Mouse (Mus musculus) testis, postnatal 10 days (tissue): Measurements from ENCODE around the gene Trpm5.

Experiments
- DNase-seq: peaks from one replicate; pipeline ENCODE4 v3.0.0; 2021; ENCODE audit warnings: low spot score

The Trpm5 gene

DNA sequence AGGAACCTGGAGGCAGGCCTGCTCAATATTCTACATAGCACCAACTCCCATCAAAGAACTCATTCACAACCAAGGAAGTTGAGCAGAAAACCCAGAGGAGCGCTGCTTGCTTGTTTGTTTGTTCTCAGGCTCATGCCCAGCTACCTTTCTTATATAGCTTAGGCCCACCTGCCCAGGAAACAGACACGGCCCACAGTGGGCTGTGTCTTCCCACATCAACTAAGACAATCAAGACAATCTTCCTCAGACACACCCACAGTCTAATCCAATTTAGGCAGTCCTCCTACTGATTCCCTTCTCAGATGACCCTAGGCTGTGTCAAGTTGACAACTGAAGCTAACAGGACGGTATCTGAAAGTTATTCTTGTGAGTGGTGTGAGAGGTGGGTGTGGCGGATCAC, 11.6 kb upstream of the Trpm5 start, which contains the start of gene Kcnq1:
TSS of gene Kcnq1 (plus strand) at position 301 of the 400 bp plus-strand sequence.
- DNase-seq, result no peak

DNA sequence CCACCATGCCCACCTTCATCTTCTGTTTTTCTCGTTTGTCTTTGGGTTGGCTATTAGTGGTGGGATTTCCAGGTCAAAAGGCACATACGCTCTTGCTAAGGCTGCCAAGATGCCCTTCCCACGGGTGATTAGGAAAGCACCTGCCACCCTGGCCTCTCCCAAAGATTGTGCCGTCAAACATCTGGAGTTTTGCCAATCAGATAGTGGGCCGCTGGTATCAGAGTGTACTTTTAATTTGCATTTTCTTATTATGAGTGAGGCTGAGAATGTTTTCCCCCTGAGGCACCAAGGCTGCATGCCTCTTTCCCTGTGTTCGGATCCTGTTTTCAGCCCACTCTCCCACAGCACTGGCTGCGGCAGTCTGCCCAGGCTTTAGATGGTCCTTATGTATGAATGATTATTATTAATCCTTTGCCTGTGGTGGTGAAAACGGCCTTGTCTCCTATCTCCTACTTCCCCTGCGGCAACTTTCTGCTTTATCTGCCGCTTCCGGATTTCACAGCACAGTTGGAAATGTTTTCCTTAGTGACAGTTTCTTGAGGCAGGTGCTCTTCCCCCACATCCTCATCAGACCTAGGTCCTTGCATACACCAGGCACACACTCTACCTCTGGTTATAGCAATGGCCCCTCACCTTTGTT, 10.9 kb upstream of the Trpm5 start:
- DNase-seq, result no peak

DNA sequence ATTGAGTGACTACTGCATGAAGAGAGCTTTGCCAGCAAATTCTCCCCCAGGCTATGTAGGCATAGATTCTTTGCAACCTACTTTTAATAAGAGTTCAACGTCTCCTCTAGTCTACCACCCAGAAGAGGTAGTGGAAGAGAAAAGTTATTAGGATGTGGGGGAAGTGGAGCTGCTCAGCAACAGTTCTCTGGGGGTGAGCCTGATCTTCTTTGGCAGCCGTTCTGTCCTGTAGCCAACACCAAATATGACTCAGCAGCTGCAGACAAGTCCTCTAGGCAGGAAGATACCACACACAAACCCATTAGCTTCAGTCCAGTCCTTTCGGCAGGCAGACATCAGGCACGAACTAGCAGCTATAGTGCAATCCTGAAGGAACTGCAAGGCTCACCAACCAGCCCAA, 6.3 kb upstream of the Trpm5 start:
- DNase-seq, result no peak

DNA sequence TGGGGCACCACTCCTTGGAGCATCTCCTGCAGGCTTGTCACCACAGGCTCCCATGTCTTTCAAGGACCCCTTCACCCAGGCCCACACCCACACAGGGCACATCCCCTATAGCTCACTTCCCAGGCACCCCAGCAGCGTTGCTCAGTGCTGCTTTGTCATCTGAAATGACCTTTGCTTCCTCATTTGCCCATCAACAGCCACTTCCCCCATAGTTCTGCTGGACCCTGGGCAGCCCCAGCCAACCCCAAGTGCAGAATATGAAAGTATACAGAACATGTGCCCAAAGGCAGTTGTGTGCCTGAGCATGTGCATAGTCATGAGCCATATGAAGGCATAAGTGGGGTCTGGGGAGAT, 1.1 kb upstream of the Trpm5 start:
- DNase-seq, result no peak

DNA sequence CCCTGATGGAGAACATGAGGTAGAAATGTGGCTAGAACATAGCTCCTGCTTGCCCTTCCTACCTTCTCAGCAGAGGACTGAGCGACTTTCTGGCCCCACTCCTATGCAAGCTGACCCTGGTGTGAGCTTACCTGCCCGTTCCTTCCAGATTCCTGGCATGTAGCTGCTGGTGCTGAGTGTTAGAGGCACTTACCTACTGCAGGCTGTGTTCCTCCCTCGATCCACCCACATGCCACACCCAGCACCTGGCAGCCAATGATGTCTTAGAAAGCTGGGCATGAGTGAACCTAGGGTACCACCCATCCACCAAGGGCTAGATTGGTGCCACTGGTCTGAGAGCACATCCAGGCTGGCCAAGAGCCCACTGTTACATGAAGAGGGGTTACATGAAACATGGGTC, 595 bp downstream of the Trpm5 start:
- no peak for DNase-seq

DNA sequence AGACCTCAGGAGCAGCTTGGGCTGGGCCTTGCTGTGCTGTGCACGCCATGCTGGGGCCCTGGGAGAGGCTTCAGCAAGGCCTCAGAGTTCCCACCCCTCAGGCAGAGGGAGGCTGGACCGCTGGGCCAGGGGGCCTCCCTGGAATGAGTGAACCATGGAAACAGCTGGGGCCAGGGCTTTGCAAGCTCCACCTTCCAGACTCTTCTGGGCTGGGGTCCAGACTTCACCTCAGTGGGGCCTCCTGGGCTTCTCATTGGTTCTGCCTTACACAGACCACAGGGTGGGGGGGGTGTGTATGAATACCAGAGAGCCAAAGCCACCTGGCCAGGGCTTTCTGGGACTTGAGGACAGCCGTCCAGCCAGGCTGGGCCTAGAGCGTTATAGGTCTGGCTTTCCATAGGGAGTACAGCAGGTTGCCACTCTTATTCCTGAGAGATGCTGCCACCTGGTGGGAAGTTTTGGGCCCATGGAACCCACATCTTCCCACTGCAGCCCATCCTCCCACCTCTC, 7.3 kb downstream of the Trpm5 start:
- DNase-seq, result peak; percentile 79

DNA sequence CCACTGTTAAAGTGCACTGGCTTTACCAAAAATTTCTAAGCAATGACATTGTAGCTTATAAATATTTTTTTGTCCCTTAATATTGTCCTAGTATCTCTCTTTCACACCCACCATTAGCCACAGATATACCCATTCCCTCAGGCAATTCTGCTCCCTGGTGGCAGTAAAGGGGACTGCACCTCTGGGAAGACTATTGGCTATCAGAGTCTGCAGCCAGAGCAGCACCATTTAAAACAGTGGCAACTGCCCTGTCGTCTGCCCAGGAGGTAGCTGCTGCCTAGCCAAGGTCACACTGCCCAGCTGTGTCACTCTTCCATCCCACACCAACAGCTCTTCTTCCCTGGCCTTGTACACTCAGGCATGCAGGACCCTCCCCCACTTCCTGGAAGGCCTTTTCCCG, 8.1 kb downstream of the Trpm5 start:
- DNase-seq, result peak; percentile 88

DNA sequence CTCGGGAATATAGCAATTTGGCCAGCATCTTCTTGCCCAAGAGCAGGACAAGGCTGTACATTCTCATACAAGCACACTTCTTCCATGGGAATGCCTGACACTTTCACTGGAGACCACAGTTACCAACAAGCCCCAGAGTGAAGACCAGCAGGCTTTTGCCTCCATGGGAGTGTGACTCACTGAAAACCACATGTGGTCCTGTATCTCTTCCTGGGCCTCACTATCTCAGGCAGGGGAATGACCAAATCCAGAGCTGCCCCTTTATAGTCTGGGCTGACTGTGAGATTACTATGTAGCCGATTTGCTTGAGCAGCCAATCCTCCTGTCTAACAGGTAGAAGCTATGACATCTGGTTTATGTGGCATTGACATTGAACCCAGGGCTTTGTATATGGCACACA, 10.7 kb downstream of the Trpm5 start:
- DNase-seq, result no peak

DNA sequence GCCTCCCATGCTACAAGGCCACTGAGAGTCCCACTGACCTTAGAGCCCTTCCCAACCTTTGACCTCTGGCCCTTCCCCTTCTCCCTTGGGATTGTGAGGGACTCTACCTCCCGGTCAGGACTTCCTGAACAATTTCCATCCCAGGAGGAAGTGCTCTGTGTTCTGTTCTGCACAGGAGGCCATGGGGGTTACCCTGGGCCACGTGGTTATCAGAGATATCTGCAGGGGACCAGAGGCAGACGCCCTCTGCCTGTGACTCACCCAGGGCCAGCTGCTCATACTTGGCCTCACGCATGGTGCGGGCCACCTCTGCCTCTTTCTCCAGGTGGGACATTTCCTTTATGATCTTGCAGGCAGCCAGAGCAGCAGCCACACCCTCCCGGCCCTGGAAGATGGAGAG, 12.4 kb downstream of the Trpm5 start:
- DNase-seq, result no peak

DNA sequence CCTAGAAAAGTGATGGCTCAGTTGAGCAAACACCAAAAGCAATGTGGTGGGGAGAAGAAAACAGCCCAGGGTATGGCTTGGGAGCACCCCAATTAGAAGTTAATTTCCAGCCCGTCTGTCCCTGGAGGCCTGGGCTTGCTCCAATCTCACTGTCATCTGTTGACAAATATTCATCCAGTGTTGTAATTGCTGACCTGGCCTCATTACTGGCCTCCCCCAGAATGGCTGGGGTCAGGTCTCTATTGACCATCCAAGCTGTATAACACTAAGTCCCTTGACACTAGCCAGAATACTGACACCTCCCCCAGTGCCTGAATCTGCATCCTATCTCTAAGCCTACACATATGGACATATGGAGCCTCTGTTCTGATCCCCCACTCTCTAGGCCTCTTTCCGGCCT, 17.1 kb downstream of the Trpm5 start:
- no peak for DNase-seq

DNA sequence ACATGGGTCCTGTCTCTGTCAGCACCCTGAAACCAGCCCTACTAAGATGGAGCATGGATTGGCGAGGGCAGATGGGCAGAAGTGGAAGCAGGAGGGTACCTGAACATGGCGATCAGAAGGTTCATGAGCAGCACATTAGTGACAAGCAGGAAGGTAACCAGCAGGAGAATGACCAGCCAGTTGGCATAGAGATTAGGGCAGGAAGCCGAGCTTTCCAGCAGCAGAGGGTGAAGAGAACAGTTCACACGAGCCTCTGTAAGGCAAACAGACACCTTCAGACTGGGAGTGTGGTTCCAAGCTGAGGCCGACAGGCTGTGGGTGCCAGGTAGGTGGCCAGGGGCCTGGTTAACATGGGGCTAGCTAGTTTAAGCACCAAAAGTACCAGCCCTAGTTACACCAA, 19.0 kb downstream of the Trpm5 start:
- DNase-seq, result no peak

DNA sequence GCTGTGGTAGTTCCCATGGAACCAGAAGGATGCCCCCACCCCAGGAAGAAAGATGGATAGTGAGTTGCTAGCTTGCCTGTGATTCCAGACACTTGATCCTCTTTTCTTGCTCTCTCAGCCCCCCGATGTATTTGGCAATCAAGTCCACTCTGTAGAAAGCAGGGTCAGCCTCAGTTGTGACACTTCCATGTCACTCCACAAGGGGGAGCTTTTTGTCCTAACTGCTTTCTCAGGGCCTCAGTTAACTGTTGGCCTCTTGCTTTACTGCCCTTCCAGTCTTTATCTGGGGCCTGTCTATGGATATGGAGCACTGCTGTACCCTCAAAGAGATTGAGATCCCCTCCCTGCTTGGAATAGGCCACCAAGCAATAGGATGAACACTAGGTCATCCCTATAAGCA, 21.4 kb downstream of the Trpm5 start:
- DNase-seq, result peak; percentile 68

DNA sequence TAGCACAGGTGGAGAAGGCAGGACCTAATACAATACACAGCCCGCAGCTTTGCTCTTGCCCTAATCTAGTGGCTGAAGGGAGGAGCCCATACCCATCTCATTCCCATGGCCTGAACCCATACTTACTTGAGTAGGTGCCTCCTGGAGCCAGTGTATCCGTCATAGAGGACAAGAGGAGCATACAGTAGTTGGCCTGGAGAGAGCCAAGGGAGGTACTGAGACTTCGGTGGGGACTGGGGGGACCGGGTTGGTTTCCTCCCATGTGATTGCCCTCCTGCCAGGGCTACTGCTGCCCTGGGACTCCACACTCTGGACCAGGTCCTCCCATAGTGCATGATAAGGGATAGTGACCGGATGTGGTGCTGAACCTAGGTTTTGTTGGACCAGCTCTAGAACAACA, 21.8 kb downstream of the Trpm5 start:
- no peak for DNase-seq

DNA sequence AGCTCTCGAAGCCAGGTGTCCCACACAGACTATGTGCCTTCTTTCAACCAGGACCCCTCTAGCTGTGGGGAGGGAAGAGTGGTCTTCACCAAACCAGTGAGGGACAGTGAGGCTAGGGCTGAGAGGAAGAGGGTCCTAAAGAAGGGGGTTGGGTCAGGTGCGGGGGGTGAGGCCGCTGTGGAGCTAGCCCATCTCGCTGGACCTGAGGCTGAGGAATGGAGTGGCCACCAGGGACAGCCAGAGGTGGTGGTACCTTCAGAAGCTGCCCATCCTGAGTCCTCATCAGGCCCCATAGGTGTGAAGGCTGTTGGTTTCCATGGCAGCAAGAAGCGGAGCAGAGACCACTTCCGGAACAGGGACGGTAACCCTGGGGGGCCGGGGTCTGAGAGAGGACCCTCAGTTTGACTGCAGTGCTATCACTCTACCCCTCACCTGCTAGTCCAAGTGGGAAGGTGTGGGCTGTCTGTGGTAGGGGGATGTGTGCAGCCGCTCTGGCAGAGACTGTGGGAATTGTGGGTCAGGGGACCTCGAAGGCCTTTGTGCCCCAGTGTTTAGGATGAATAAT, 23.9 kb downstream of the Trpm5 start:
- no peak for DNase-seq

DNA sequence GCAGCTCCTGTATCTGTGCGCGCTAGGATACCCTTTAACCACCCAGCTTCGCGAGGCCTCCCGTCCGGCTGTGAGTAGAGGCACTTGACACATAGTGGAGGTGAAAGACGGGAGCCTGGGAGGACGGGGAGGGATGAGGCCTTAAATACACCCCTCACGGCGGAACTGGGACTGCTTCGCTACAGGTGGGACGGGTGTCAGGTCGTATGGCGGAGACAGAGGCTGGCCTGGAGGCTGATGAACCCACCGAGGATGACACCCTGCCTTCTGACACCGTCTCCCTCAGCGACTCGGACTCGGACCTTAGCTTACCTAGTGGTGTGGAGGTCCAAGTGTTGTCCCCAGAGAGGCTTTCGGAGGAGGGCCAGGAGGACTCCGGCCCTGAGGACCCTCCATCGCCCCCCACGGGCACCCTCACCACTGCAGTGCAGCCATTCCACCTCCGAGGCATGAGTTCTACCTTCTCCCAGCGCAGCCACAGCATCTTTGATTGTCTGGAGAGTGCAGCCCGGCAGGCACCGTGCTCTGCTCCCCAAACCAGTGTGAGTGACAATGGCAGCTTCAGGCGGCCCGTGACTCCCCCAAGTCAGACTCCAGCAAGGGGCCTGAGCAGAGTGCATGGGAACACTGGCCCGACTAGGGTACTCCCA, 24.6 kb downstream of the Trpm5 start:
- DNase-seq, result no peak

DNA sequence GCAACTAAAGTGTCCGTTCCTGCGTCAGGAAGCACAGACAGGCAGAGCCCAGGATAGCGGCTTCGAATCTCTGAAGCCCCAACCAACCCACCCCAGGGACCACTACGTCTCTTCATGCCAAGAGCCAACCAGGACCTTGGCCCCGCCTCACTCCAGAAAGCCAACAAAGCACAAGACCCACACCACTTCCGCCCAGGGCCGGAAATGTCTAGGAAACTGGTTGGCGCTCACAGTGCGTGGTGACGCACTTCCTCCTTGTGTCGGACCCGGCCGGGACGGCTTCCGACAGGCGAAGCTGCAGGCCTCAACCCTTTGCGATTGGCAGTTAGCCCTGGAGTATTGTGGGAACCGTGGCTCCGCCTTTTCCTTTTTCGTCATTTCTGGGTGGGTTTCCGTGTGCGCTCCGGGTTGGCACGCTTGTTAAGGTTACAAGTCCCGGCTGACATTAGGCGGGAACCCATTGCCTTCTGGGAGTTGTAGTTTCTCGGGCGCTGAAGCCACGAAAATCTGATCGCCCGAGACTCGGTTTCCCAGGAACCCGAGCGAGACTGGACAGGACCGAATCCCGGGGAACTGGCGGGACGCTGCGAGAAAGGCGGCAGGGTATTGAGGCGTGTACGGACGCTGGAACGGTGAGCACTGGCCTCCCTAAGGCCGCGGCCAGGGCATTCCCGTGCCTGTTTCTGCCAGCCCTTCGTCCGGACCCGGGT, 25.4 kb downstream of the Trpm5 start, which contains the start of gene Tssc4:
TSS of gene Tssc4 (plus strand) at position 368 of the 710 bp plus-strand sequence.
- DNase-seq, result peak; percentile 94

DNA sequence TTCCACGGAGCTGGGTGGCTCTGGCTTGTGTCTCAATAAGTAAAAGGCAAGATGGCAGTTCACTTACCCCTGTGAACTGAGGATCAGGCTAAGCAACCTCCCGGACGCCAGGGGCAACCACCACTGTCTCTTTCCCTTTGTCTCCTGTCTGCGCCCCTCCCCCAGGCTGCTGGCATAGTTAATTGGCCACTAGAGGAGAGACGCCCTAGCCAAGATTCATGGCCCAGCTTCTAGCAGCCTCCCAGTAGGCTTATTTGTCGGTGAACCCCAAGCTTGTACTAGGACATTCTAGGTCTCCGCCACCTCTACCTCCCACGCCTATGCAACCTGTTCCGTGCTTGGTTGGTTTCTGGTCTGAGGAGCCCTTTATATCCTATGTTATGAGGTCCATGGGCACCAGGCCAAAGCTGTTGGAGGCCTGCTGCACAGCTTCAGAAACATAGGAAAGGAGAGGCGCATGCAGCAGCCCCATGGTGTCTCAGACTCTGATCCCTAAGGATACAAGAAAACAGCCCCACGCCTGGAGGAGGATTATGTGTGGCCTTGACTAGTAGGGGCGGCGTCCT, 26.0 kb downstream of the Trpm5 start:
- peak; percentile 85 for DNase-seq

DNA sequence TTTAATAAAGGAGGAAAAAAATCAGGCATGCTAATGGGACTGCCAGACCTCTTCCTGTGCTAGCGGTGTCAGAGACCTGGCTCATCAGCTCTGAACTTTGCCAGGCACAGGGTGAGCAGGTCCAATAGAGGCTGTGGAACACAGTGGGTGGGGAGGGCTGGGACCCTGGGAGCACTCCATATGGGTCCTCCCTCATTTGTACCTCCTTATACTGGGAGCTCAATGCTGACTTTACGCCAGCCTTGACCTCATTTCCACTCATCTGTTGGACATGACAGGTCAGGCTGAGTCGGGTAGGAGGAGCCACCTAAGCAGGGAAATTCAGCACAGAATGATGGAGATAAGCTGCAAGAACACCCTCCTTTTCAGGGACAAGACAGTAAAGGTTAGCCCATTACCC, 26.5 kb downstream of the Trpm5 start:
- no peak for DNase-seq

DNA sequence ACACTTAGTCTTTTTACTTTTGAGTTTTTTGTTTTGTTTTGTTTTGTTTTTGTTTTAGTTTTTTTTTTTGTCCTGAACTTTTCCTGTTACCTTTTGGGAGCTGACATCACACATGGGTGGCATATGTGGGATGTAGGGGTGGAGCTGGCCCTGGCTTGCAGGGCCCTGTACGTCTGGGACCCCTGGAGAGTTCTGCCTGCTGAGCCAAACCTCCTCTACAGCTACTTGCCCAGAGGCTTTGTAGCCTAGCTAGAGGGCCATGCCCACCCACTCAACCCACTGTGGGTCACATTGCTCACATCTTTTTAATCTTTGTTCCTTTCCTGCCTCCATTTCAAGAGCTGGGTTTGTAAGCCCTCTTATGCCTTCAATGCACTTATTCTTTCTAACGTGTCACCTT, 27.0 kb downstream of the Trpm5 start:
- DNase-seq, result no peak

DNA sequence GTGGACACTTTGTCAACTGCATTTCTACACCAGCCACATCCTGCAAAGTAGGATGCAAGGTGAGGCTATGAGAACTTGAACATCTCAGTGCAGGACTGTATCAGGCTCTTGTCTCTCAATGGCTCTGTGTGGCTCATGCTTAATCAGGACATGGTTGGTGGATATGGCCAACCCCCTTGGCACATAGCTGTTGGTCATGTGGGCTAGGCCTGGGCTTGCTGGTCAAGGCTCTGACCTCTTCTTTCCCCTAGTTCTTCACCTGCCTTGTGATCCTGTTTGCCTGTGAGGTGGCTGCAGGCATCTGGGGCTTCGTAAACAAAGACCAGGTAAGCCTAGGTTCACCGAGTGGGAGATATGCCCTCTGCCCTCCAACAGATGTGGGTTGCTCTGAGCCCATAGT, 28.8 kb downstream of the Trpm5 start:
- no peak for DNase-seq

DNA sequence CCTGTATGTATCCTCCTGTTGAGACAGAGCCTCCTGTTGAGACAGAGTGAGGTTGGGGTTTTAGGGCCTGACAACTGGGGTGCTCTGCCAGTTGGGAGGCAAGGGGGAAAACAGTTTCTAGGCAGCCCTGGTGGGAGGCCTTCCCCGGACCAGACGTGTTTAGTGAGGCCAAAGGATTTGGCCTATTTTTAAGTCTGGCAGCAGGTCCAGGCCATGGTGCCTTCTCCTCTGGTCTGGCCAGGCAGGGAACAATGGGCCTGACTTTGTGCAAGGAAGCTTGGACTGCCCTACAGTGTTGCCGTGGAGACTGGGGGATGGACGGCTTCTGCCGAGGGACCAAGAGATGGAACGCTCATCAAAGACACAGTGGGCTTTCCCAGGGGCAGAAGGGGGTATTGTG, 30.2 kb downstream of the Trpm5 start:
- no peak for DNase-seq

DNA sequence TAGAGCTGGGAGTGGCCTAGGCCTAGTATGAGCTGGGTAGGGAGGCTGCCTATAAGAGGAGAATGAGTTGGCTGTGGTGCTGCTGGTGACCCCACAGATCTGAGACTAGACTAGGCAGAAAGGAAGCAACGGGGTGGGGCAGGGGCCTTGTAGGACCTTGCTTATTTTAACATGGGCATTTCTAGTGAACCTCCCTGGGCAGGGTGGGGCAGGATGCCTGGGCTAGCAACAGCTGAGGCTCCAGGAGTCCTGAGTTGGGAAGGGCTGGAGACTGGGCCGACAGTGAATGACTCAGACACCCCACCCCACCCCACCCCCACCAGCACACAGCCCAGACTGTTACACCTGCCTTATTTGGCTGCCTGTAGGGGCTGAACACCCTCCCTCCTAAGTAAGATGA, 31.7 kb downstream of the Trpm5 start:
- DNase-seq, result no peak
